Mouse (Mus musculus): ENCODE data around the gene Hacd2.

Hacd2 gene

GRCm38 (mm10) chr16:35022242-35023137, at the start of gene Hacd2:
Hacd2 (plus strand) TSS chr16:35022428.
- peak; percentile 89 to 93 for DNase-seq (ENCODE audit: low spot score in 2 of 2)

- no peak for DNase-seq (ENCODE audit: low spot score in 2 of 2)
Observed at GRCm38 (mm10) chr16:34972471-34972870, 49.8 kb upstream of the Hacd2 start.

GRCm38 (mm10) chr16:34975544-34975943, 46.7 kb upstream of the Hacd2 start:
- no peak for DNase-seq (ENCODE audit: low spot score in 2 of 2)

- DNase-seq (ENCODE audit: low spot score in 2 of 2): no peak
Observed at GRCm38 (mm10) chr16:34976630-34977029, 45.6 kb upstream of the Hacd2 start.

GRCm38 (mm10) chr16:34978018-34978417, 44.2 kb upstream of the Hacd2 start:
- no peak for DNase-seq (ENCODE audit: low spot score in 2 of 2)

GRCm38 (mm10) chr16:34981009-34981408, 41.2 kb upstream of the Hacd2 start:
- no peak for DNase-seq (ENCODE audit: low spot score in 2 of 2)

GRCm38 (mm10) chr16:34984203-34985030, 37.8 kb upstream of the Hacd2 start:
- no peak for DNase-seq (ENCODE audit: low spot score in 2 of 2)

GRCm38 (mm10) chr16:34985031-34985346, 37.2 kb upstream of the Hacd2 start:
- DNase-seq (ENCODE audit: low spot score in 2 of 2): no peak

- no peak for DNase-seq (ENCODE audit: low spot score in 2 of 2)
Observed at GRCm38 (mm10) chr16:34986211-34986825, 35.9 kb upstream of the Hacd2 start.

- DNase-seq (ENCODE audit: low spot score in 2 of 2): no peak
Observed at GRCm38 (mm10) chr16:34991365-34991764, 30.9 kb upstream of the Hacd2 start.

GRCm38 (mm10) chr16:34992854-34993253, 29.4 kb upstream of the Hacd2 start:
- no peak for DNase-seq (ENCODE audit: low spot score in 2 of 2)

- no peak for DNase-seq (ENCODE audit: low spot score in 2 of 2)
Observed at GRCm38 (mm10) chr16:34993694-34994330, 28.4 kb upstream of the Hacd2 start.

GRCm38 (mm10) chr16:34994641-34995141, 27.5 kb upstream of the Hacd2 start:
- no peak for DNase-seq (ENCODE audit: low spot score in 2 of 2)

- DNase-seq (ENCODE audit: low spot score in 2 of 2): peak; percentile 61 to 68
Observed at GRCm38 (mm10) chr16:34996133-34996532, 26.1 kb upstream of the Hacd2 start.

- DNase-seq (ENCODE audit: low spot score in 2 of 2): no peak
Observed at GRCm38 (mm10) chr16:34997052-34997451, 25.2 kb upstream of the Hacd2 start.

- no peak for DNase-seq (ENCODE audit: low spot score in 2 of 2)
Observed at GRCm38 (mm10) chr16:34997576-34997975, 24.7 kb upstream of the Hacd2 start.

- DNase-seq (ENCODE audit: low spot score in 2 of 2): no peak
Observed at GRCm38 (mm10) chr16:34999016-34999415, 23.2 kb upstream of the Hacd2 start.

GRCm38 (mm10) chr16:34999986-35000385, 22.2 kb upstream of the Hacd2 start:
- no peak for DNase-seq (ENCODE audit: low spot score in 2 of 2)

- no peak for DNase-seq (ENCODE audit: low spot score in 2 of 2)
Observed at GRCm38 (mm10) chr16:35000923-35001560, 21.2 kb upstream of the Hacd2 start.

GRCm38 (mm10) chr16:35004356-35004755, 17.9 kb upstream of the Hacd2 start:
- no peak for DNase-seq (ENCODE audit: low spot score in 2 of 2)

- DNase-seq (ENCODE audit: low spot score in 2 of 2): no peak
Observed at GRCm38 (mm10) chr16:35004756-35005155, 17.5 kb upstream of the Hacd2 start.

All from frontal cortex, postnatal 14 days (tissue).